Mouse (Mus musculus) granulocyte monocyte progenitor cell, adult 5-6 weeks (primary cell): ENCODE measurements at regions not wholly inside any gene's neighbourhood (a gene's known extent, or its start where the extent isn't known, plus 50 kb on each side); places are given as distances from the start of the nearest gene placed in this dataset.

Experiments used
- ATAC-seq: replicated peaks from 2 replicates; pipeline ENCODE4 v1.8.0; 2016; ENCODE audit warnings: mild to moderate bottlenecking, moderate TSS enrichment, inconsistent platforms; ENCODE audit not compliant: poor library complexity, severe bottlenecking

DNA sequence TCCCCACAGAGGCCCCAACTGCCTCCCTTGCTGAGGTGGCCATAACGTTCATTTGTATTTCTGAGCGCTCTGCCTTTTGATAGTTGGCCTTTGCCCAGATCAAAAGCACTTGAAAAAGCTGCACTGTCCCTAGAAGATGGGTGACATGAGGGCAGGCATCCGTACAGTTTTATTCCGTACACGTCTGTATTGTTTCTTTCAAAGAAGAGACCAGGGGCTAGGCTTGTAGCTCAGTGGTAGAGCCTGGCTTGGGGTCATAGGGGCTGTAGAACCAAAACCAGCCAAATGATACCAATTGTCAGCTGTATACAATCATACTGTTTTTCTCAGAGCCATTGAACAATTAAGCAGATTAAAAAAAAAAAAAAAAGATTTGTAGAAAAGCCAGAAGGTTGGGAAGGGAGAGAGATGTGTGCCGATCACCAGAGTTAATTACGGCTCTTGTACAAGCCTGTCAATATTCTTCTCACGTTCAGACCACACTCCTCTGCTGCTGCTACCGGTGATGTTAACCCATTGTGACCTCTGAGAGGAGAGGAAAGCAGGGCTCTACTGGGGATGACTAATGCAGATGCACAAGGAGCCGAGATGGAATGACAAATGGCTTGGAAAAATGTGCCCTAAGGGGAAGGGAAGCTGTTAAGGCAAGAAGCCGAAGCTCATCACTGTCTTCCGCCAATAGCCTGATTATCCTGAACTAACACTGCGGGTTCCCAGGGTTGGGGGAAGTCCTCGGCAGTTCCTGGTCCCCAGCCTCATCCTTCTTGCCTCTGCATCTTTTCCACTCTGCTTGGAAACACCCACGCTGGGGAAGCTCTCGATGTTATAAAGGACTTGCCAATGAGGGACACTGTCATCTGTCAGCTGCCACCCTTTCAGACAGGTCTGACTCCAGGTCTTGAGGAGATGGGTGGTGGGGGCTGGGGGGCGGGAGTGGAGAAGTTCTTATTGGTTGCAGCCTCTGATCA is 77.8 kb upstream of the Map1b start:
- ATAC-seq, result no peak

GRCm38 (mm10) chr13:99593243-99593635 is 76.9 kb upstream of the Map1b start:
- no peak for ATAC-seq

DNA sequence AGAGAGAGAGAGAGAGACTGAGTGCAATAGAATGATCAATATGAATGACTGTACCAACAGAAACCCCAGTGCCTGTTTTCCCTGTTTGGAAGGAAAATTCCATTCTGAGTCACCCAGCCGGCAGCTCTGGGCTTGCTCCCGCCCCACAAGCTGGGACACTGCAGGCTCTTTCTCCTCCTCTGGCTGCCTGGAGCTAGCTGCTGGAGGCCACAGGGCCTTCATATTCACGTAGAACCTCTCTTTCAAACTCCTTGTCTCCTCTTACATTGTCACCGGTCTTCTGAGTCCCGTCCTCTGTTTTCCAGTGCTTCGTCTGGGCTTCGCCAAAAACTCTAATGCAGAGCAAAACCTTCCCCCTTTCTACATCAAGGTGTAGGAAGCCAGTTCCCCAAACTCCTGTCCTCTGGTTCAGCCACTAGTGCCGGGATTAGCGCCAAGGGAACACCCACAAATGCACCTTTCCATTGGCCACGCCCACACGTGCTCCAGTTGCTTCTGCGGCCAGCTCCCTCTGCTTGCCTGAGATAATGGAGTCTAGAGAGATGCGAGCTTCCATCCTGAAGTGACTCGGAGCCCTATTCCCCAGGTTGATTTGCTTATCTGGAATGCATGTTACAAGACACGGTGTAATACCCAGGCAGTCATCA is 76.4 kb upstream of the Map1b start:
- no peak for ATAC-seq

DNA sequence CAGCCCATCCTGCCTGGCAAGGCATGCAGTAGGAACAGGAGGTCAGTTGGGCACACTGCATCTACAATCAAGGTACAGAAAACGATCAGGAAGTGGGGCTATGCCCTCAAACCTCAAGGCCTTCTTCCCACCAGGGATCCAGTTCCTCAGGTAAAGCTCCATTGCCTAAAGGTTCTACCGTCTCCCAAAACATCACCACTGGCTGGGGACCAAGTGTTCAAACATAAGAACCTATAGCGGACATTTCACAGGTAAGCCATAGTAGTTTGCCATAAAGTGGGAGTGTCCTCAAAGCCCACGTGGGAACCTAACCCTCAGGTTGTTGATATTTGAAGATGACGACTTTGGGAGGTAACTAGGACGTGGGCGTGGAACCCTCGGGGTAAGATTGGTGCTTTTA is 72.3 kb upstream of the Map1b start:
- ATAC-seq, result no peak

- no peak for ATAC-seq
Observed at GRCm38 (mm10) chr13:99583841-99584240, 67.5 kb upstream of the Map1b start.

DNA sequence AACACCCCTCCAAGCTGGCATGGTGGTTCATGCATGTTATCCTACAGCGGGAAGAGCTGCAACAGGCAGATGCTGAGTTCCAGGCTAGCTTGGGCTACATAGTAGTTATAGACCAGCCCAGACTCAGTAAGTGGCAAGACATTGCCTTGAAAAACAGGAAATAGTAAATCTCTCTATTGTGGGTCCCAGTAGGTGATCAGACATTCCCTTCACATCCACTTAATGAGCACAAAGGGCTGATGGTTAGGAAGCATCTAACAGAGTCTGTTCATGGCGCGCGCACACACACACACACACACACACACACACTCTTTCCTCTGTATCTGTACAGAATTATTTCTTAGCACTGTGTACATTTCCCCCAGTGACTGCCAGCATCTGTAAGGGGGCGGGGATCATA is 64.0 kb upstream of the Map1b start:
- ATAC-seq, result no peak

GRCm38 (mm10) chr13:99579596-99580175 is 63.3 kb upstream of the Map1b start:
- no peak for ATAC-seq

DNA sequence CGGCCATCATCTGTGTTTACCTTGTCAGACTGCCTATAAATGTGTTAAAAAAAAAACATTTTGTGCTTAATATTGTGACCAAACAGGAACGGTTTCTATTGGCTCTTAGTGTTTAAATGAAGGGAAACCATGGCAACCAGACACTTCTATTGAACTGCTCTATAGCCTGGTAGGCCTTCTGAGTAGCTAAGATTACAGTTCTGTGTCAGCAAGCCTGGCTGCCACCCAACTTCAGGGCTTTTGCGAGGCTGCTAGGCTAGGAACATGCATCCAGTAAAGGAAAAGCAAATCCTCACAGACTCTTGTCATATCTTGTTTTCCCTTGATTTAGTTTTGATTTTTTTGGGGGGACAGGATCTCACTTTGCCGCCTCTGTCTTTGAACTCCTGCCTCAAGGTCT is 61.3 kb upstream of the Map1b start:
- ATAC-seq, result no peak

GRCm38 (mm10) chr13:99573021-99573420 is 56.7 kb upstream of the Map1b start:
- ATAC-seq, result no peak

DNA sequence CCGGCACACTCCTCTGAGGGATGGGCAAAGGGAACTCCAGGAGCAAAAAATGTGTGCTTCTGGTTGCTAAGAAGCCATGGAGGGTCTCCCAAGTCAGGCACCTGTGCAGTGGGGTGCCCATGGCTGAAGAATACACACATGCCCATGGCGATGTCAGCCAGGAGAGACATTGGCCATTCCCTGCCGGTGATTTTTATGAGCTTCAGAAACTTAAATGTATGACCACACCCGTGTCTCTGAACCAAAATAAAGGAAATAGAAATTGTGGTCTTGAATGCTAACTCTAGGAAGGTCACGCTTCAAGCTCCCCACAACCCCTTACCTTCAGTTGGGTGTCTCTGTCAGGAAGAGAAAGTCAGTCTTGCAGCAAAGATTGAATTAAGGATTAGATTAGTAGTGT is 56.0 kb upstream of the Map1b start:
- no peak for ATAC-seq
